Comparison of ENCODE assay signal across 18 mouse cellular contexts in the genomic region with DNA sequence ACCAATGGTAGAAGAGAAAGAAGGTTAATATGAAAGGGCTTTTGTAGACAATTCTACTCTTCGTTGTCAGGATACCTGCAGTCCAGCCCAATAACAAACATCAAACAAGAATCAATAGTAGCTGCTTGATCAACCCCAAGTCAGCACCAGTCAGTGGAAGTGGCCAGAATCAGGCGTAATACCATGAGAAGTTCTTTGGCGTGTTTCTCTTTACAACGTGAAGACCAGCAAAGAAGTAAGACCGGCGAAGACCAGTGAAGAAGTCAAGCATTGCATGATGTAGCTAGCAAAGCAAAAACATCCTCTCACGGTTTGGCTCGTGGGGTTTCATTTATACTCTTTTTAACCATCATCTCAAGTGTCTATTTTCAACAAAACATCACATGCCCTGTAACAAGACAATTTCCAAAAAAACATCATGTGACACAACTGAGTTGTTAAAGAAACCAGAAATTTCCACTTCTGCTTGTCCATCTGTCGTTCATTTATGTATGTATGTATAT. TPM values are rescaled to one million over a fixed set of nuclear protein-coding genes. Genes with fewer than 3 reads are reported as not detected.
"Had no signal": no experiment of that assay in that cellular context is flagged by ENCODE, and none has a peak within 500 bp of the region (broad histone marks: within the 10 kb centered on the region; RNA-seq: fewer than 3 reads in every experiment).

No protein-coding gene starts in this region.

- H3K36me3 ChIP-seq: liver, embryonic 13.5 days; liver, embryonic 15.5 days; lung, embryonic 15.5 days; midbrain, embryonic 13.5 days; midbrain, embryonic 15.5 days; neural tube, embryonic 12.5 days had no signal

- H3K9me3 ChIP-seq: liver, embryonic 13.5 days; liver, embryonic 15.5 days; lung, embryonic 15.5 days; midbrain, embryonic 13.5 days; midbrain, embryonic 15.5 days; neural tube, embryonic 12.5 days had no signal

- H3K4me1 ChIP-seq: liver, embryonic 15.5 days; lung, embryonic 15.5 days; midbrain, embryonic 13.5 days; midbrain, embryonic 15.5 days; neural tube, embryonic 12.5 days had no signal

- ATAC-seq: liver, postnatal 0 days; lung, postnatal 0 days; midbrain, embryonic 13.5 days; midbrain, embryonic 15.5 days had no signal

- DNase-seq: liver, embryonic 13.5 days; liver, postnatal 0 days; lung, adult 2 months; lung, postnatal 14 days; lung, postnatal 36 days; right cerebral cortex, postnatal 14 days; thymus, adult 18-20 months; thymus, postnatal 25 days; thymus, postnatal 4 days had no signal

- H3K4me2 ChIP-seq: liver, embryonic 13.5 days; liver, embryonic 15.5 days; lung, embryonic 15.5 days; midbrain, embryonic 11.5 days; midbrain, embryonic 13.5 days; midbrain, embryonic 15.5 days; neural tube, embryonic 12.5 days had no signal

- H3K4me3 ChIP-seq: liver, embryonic 13.5 days; liver, embryonic 15.5 days; lung, embryonic 15.5 days; midbrain, embryonic 13.5 days; midbrain, embryonic 15.5 days; neural tube, embryonic 12.5 days had no signal

- H3K9ac ChIP-seq: liver, embryonic 13.5 days; liver, embryonic 15.5 days; liver, postnatal 0 days; lung, embryonic 15.5 days; midbrain, embryonic 13.5 days; midbrain, embryonic 15.5 days; neural tube, embryonic 12.5 days had no signal

- H3K27me3 ChIP-seq: liver, embryonic 13.5 days; liver, embryonic 15.5 days; lung, embryonic 15.5 days; megakaryocyte, embryonic 14.5 days; midbrain, embryonic 13.5 days; midbrain, embryonic 15.5 days; neural tube, embryonic 12.5 days had no signal

- H3K27ac ChIP-seq: liver, embryonic 13.5 days; liver, embryonic 15.5 days; lung, embryonic 15.5 days; macrophage; midbrain, embryonic 13.5 days; midbrain, embryonic 15.5 days; neural tube, embryonic 12.5 days had no signal

RNA-seq across cellular contexts. Expression of gene Plac8, which starts 27.0 kb away (rescaled TPM):
- polyA plus RNA-seq: midbrain, embryonic 13.5 days had no signal
